Mouse (Mus musculus): ENCODE data around the gene Man1a2.

DNA sequence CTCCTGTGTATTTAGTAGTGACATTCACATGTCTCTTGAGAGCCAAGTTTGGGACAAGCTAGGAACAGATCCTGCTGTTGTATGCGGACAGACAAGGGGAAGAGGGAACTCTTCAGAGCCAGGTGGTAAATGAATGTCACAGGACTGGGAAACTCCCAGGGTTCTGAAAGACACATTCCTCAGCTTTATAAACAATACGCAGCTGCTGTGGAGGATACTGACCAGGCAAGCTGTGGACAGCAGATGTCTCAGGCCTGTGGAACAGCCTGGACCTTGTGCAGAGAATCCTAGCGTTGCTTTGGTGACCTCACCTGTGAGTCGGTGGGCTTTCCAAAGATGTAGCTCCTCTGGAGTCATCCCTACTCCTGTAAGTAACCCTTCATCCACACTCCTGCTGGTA lies 21.8 kb upstream of the Man1a2 start:
- TF ChIP-seq POLR2A (IDR thresholded peaks at IDR 0.05; ENCODE audit: borderline replicate concordance, extremely low read depth, insufficient read depth, insufficient read length, poor library complexity, severe bottlenecking) (no peak), CTCF (IDR thresholded peaks at IDR 0.05; ENCODE audit: borderline replicate concordance, extremely low read depth, insufficient read depth, insufficient read length) (no peak)
